Mouse (Mus musculus) cerebellum, postnatal 14 days (tissue): ENCODE measurements around the gene Col27a1.
A peak's percentile ranks its signal among the peaks of the same experiment; 100 is the strongest.

Source experiments
- DNase-seq, 2 experiments: peaks; one replicate each; pipeline ENCODE4 v3.0.0; 2021; ENCODE audit warnings: mixed read lengths in 2 of 2

Col27a1 gene

GRCm38 (mm10) chr4:63226164-63226882 is 12.5 kb downstream of the Col27a1 start:
- DNase-seq: peak; percentile 50 to 52

DNA sequence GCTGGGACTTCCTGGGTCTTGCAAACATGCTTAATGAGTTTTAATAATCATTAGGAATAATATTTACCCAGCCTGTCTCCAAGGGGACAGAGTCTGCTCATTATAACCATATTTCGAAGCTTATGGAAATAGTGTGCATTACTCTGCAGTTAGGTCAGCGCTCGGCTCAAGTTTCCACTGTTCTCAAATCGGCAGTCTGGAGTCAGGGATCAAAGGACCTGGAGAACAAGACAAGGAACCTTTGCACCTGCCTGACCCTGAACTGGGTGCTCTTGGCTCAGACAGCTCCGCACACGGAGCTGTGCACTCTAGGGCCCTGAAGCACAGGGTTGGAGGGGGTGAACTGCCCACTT is 13.1 kb downstream of the Col27a1 start:
- no peak for DNase-seq

DNA sequence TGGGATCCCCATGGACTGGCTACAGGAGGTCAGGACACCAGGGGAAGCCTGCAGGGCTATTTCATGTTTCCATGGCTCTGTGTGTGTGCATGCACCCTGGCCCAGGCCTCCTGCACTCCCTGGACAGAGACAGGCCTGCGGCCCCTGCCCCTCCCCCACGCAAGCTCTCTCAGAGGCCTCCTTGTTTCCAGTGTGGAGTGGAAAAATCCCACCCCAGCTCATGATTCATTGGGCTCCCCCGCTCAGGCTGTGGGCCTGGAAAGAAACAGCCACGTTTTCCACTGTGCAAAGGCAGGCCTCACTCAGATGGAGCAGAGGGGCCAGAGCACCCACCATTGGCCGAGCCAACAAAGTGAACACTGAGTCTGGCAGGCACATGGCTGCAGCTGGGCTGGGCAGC is 15.1 kb downstream of the Col27a1 start:
- DNase-seq: peak in 1 of 2 experiments; percentile 47

DNA sequence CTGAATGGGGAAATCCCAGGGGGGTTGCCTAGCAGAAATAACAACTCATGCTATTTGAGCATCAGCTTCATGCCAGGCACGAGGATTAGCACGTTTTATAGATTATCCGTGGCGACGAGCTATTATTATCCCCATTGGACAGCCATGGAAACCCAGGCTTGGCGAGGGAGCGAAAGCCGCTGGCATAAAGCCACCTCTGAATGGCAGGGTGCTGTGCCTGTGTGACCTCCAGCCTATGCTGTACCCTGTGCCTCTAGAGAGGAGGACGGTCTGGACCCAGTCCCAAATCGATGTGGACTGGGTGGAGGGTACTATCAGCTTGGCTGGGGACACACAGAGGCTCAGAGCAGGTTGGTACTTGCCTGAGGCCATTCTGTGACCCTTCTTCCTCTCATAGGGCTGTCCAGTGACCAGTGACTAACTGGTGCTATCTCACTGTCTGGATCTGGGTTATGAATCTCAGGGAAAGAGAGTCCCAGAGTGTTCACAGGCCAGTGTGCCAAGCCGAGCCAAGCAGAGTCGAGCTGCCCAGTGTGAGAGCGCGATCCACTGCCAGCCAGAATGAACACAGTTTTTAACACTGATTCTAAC is 16.3 kb downstream of the Col27a1 start:
- peak; percentile 71 to 79 for DNase-seq

DNA sequence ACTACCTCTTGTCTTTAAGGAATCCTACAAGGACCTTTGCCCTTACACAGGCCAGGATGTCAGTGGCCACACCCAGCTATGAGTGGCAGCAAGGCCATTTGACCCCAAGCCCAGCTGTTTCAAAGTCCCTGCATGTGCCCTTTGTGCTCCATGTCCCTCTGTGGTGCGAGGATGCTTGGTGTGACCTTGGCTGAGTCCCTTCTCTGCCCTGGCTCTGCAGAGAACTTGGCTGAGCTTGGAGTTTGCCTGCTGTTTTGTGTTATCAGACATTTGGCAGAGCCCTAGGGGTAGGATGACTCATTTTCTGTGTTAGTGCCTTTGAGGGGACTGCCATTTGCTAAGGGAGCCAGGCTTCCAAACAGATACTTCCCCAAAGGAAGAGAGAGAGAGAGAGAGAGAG is 17.3 kb downstream of the Col27a1 start:
- peak; percentile 72 to 84 for DNase-seq

GRCm38 (mm10) chr4:63232542-63233020 is 18.8 kb downstream of the Col27a1 start:
- peak in 1 of 2 experiments; percentile 50 for DNase-seq

DNA sequence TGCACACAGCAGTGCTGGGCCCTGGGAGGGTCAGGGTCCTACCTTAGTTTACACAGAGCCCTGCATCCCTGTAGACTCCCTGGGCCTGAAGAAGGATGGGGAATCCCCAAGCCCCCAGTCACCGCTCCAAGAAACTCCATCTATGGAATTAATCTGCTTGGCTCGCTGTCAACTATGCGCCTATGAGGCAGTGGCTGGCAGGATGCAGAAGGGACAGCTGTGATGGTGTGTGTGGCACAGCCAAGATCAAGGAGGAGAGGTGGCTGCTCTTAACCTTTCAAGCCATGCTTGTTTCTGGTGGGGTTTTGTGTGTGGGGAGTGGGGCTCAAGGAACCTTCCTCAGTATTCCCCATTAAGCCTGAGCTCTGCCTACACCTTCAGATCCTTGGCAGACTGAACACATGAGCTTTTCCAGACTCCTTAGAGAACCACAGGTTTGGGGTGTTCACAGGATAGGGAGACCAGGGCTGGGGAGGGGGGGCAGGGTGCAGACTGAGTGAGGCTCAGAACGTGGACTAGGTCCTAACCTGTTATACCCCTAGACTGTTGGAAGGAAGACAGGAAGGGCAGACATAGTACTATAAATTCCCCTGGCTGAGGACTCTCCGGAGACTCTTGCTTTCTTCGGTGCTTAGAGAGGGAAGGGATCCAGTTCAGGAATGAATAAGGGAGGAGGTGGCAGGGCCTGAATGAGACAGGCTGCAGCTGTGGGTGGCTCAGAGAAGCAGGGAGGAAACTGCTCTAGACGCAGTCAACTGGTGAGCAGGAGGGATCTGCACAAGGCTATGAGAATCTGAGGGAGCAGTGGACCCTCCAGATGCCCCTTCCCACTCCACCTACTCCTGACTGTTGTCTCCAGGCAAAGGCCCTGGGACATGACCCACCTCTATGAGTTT is 20.0 kb downstream of the Col27a1 start:
- no peak for DNase-seq

DNA sequence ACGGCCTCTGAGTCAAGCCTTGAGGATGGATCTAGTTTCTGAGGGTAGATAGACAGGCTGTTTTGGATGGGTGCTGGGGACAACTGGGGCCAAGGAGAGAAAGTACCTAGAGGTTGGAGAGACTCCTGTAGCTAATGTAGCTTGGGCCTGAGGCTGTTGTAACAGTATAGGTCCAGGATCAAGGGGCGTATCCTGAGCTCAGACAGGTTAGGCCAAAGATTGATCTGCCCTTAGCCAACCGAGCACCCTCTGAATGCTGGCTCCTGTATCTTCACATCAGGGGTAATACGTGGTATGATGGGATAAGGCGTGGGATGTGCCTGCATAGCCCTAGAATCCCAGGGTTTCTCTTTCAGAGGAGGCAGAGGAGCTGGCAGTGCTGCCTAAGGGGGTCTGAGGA is 21.0 kb downstream of the Col27a1 start:
- DNase-seq: no peak

DNA sequence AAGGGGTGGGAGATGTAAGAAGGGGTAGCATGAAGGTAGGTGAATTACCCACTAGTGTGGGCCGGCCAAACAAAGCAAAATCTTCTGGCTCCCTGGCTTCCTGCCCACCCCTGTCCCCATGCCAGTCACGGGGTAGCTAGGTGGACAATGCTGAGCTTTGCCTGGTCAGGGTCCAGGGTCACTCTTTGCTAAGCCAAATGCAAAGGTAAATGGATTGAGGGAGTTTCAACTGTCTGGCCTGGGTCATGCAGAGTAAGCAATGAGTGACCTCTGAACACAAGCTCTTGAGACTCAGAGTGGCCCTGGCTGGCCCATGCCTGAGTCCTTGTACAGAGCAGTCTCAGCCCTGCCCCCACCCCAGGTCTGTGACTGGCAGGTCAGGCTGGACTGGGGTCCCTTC is 22.4 kb downstream of the Col27a1 start:
- DNase-seq: peak; percentile 76 to 78

DNA sequence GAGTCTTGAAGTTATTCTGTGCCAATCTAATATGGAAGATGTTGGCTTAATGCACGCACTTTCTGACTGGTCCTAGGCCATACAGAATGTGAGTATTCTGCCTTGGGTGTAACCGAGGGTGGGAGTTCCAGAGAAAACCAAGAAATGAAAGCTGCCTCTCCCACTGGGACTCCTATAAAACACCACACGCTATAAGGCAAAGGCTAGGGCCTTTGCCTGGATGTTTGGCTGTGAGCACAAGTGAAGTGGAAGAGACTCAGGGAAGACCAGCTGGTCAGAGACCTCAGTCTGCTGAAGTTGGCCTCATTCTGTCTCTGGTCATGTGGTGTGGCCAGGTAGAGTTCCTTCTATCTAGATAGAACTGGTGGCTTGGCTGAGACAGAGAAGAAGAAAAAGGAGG is 23.4 kb downstream of the Col27a1 start:
- peak in 1 of 2 experiments; percentile 58 for DNase-seq

DNA sequence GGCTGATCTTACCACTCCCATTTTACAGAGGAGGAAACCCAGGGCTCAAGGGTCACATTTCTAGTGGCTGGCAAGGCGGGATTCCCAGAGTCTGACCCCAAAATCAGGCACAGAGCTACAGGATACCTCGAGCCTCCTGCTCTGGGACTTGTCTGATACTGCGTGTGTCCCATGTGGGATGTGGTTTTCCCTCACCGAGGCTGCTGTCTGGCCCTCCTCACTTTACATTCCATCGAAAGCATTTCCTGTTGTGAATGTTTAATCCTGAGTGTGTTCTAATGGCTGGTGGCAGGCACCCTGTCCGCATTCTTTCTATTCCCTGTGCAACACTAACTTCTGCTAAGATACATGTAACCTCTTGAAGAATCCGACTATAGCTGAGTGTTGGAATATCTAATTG is 24.3 kb downstream of the Col27a1 start:
- no peak for DNase-seq

- DNase-seq: no peak
These were observed 24.9 kb downstream of the Col27a1 start for GRCm38 (mm10) chr4:63238722-63239121.

GRCm38 (mm10) chr4:63241031-63241430 is 27.2 kb downstream of the Col27a1 start:
- DNase-seq: no peak

- no peak for DNase-seq
These were observed 34.2 kb downstream of the Col27a1 start for GRCm38 (mm10) chr4:63247991-63248390.

DNA sequence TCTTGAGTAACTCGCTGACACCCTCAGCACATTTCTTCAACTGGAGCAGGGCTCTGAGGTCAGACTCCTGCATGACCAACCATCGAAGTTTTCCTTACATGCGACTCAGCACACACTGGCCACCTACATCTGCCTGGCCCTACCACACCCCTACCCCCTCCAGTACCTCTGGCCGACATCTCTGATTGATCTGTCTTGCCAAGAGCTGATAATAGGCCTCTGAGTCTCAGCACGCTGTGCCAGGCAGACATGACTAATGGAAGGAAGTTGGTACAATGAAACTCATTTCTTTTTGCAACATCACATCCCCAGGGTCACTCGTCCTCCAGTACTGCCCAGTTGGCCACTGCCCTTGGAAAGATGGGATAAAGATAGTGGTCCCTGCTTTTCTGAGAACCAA is 35.1 kb downstream of the Col27a1 start:
- DNase-seq: no peak

DNA sequence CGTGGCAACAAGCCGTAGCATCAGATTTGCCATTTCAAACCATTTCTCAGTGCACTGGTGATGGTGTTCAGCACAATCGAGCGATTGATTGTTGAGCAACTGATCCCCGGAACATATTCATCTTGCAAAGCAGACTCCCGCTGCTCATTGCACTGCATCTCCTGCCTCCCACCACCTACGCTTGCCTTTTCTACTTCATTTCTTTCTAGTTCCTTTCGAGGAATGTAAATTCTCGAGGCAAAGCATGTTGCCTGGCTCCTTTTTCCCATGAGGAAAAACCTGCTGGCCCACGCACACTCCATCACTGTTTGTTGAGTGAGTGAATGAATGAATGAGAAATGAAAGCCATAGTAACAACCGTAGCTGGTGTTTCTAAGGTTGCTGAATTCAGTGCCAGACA is 38.0 kb downstream of the Col27a1 start:
- no peak for DNase-seq

DNA sequence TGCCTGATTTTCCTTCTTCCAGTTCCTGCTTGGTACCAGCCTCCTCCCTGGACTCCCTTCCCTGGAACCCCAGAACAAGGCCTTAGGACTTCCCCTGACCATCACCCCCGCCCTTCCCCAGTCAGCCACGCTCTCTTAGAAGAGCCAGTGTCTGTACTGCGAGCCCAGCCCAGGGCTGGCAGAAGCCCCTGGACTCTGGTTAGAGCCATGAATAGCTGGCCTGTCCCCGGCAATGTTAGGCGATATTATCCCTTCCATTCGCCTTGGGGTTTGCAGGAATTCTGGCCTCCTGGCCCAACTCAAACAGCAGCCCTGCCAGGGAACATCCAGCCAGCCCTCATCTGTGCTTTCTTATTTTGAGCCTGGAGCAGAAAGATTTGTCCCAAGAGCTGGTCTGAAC is 39.9 kb downstream of the Col27a1 start:
- no peak for DNase-seq

DNA sequence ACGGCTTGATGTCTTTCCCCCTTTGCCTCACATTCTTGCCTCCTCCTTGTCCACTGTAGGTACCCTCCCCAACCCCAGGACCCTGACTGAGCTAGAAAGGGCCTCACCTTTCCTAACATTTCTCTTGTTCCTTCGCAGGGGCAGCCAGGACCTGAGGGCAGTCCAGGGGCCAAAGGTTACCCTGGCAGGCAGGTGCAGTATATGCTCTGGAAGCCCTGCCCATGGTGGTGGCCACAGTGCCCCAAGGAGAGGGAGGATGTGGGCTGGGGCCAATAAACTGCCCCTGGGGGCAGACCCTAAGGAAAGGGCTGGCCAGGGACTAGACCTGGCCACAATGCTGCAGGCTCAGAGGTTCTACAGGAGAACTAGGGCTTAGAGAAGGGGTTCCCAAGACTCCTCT is 40.3 kb downstream of the Col27a1 start:
- no peak for DNase-seq

DNA sequence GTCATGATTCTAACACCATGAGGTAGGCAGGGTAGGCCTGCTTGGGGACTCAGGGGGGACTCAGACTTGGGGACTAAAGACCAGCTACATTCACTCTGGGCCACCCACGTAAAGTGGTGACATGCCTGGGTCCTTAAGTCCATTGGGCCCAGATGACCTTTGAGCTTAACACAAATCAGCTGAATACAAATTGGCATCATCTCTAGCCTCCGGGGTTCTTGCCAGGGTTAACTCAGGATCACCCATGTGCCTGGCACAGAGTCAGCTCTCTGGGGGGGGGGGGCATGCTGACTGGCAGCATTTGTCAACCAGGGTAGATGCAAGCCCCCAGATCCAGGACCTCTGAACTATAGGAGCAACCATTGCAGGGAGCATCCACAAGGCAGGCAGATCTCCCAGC is 42.6 kb downstream of the Col27a1 start:
- no peak for DNase-seq

- peak; percentile 70 to 78 for DNase-seq
These were observed 43.5 kb downstream of the Col27a1 start for GRCm38 (mm10) chr4:63257346-63257745.

DNA sequence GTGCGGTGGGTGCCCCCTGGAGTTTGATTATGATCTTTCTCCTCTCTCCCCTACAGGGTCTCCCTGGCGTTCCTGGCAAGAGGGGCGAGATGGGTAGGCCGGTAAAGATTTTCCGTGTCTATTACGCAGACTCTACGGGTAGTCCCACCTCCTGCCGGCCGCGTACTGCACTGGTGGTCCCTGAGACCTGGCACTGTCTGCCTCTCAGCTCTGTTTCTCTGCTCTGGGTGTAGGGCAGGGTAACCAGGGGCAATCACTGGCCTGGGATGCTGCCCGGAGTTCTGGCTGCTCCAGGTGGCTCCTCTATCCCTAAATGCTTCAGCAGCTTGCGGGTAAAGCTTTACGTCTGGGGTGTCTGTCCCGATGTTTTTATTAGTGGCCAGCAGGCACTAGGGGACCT is 44.3 kb downstream of the Col27a1 start:
- DNase-seq: no peak

DNA sequence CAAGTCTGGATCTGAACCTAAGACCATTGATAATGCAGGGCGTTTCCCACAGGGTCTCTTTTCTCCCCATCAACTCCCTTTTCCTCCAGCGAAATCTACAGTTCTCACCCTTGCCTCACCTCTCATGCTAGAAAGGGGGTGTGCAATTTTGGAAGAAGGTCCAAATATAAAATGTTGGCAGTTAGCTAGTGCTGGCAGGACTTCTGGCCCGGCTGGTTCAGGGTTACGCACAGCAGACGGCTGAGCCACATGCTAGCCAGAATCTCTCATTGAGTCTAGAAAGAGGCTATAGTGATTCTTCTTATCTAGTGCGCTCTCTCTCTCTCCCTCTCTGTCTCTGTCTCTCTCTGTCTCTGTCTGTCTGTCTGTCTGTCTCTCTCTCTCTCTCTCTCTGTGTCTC is 45.3 kb downstream of the Col27a1 start:
- DNase-seq: peak; percentile 72 to 78

DNA sequence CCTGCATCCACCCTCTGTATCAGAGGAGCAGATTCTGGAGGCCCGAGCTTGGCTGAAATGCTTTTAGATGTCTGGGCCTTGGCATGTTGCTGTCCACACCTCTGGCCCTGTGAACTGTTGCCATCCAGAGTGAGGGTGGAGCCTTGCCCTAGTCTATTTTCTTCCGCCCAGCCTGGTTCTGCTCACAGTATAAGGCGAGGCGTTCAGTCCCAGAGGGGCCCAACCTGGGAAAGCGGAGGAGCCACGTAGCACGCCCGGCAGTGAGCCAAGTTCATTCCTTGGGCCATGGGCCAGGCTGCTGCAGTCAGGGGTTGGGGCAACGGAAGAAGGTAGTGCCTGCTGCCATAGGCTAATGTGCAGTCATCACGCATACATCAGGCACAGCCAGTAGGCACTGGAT is 46.7 kb downstream of the Col27a1 start:
- DNase-seq: no peak

DNA sequence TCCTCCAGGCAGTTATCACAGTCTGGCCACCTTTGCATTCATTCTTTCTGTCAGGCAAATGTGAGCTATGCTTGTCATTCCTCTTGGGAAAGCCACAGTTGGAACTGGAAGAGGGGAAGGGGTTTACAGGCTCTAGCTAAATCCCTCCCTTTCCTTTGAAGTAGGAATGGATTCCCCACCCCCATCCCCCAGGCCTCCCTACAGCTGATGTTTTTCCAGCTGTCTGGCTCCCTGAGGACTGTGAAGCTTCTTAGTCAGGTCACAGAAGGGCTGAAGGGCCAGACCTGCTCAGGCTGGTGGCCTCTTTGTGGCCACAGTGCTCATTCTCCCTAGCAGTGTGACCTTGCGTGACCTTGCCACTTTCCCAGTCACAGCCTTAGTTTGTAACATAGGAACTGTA is 49.1 kb downstream of the Col27a1 start:
- no peak for DNase-seq
